24 mouse cellular contexts compared by ENCODE assay signal in the genomic region with DNA sequence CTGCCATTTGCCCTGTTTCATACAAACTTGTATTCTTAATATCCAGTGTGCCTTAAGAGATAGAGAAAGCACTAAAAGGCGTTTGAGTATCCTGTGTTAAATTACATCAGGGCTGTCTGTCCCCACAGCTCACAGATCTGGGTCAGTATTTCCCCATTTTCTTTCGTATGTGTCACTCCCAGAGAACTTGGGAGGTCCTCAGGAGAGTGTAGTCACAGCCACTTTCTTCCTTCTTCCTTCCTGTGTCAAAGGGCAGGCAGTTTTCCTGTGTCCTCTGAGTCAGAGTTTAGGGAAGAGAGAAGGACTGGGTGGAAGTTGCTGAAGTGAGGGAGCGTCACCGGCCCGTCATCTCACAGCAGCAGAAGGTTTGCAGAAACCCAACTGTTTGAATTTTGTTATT.
A peak's percentile ranks its signal among the peaks of the same experiment; 100 is the strongest.
DNase-seq lines count a peak whose midpoint lies in the region; ATAC-seq and TF ChIP-seq lines count a peak whose summit lies in the region.
"Had no signal": no experiment of that assay in that cellular context is flagged by ENCODE, and none has a peak within 500 bp of the region (broad histone marks: within the 10 kb centered on the region; RNA-seq: fewer than 3 reads in every experiment).

No protein-coding gene starts in this region.

- TF ChIP-seq EP300 in stomach, postnatal 0 days (optimal IDR thresholded peaks at IDR 0.05): no peak

- peak; percentile 97 for ATAC-seq in granulocyte monocyte progenitor cell, adult 5-6 weeks (replicated peaks; ENCODE audit: poor library complexity, severe bottlenecking)
- peak; percentile 87 for ATAC-seq in stomach, postnatal 0 days (ENCODE audit: low FRiP score, low TSS enrichment)
- ATAC-seq: activated CD4-positive, CD25-positive, alpha-beta regulatory T cell, adult 4 months; forebrain, embryonic 14.5 days; forebrain, postnatal 0 days; hindbrain, postnatal 0 days had no signal

- 55% methylated on average over 5 of the region's 5 CpGs for WGBS in stomach, postnatal 0 days

- H3K4me3 ChIP-seq in stomach, postnatal 0 days (ENCODE audit: low read depth, low read length): no peak overlapping the region
- H3K4me3 ChIP-seq: embryonic facial prominence, embryonic 12.5 days; embryonic facial prominence, embryonic 15.5 days; heart, adult 2 months; heart, embryonic 10.5 days; heart, embryonic 13.5 days had no signal

- no peaks in the 10 kb centered on the region for H3K36me3 ChIP-seq in stomach, postnatal 0 days (ENCODE audit: control insufficient read depth, insufficient read depth, low read length)
- H3K36me3 ChIP-seq: embryonic facial prominence, embryonic 12.5 days; embryonic facial prominence, embryonic 15.5 days; heart, embryonic 10.5 days; heart, embryonic 13.5 days had no signal

- H3K4me1 ChIP-seq in stomach, postnatal 0 days (replicated peaks; ENCODE audit: control insufficient read depth, insufficient read depth): no peaks in the 10 kb centered on the region
- H3K4me1 ChIP-seq: embryonic facial prominence, embryonic 12.5 days; embryonic facial prominence, embryonic 15.5 days; heart, embryonic 10.5 days; heart, embryonic 13.5 days had no signal

- no peak for TF ChIP-seq CTCF in stomach, postnatal 0 days (IDR thresholded peaks at IDR 0.05; ENCODE audit: low read depth)

- H3K27ac ChIP-seq in stomach, postnatal 0 days (replicated peaks): no peak overlapping the region
- H3K27ac ChIP-seq: embryonic facial prominence, embryonic 12.5 days; embryonic facial prominence, embryonic 15.5 days; heart, adult 2 months; heart, embryonic 10.5 days; heart, embryonic 13.5 days; hindbrain, embryonic 14.5 days; hindbrain, postnatal 0 days had no signal

- H3K9ac ChIP-seq in stomach, postnatal 0 days (ENCODE audit: low read length): no peak overlapping the region
- H3K9ac ChIP-seq: embryonic facial prominence, embryonic 12.5 days; embryonic facial prominence, embryonic 15.5 days; forebrain, postnatal 0 days; heart, embryonic 13.5 days; hindbrain, embryonic 14.5 days had no signal

- no peaks in the 10 kb centered on the region for H3K9me3 ChIP-seq in stomach, postnatal 0 days (ENCODE audit: control insufficient read depth, low read length)
- H3K9me3 ChIP-seq: embryonic facial prominence, embryonic 12.5 days; embryonic facial prominence, embryonic 15.5 days; heart, embryonic 10.5 days; heart, embryonic 13.5 days had no signal

- peak; percentile 2 for DNase-seq in lung, postnatal 36 days
- DNase-seq in lung, postnatal 25 days (ENCODE audit: low spot score): no peak
- DNase-seq in stomach, postnatal 0 days (ENCODE audit: low spot score): no peak
- DNase-seq in frontal cortex, postnatal 14 days (ENCODE audit: low spot score in 2 of 2): no peak
- DNase-seq in thymus, adult 18-20 months: no peak
- DNase-seq: adrenal gland, adult 8-10 months; adrenal gland, postnatal 25 days; cerebellum, adult 11-12 months; cerebellum, adult 9-10 months; cerebellum, postnatal 14 days; forebrain, postnatal 0 days; gastrocnemius, postnatal 25 days; heart, adult 2 months; heart, postnatal 14 days; heart, postnatal 4 days had no signal

- H3K4me2 ChIP-seq in stomach, postnatal 0 days (replicated peaks; ENCODE audit: low read depth): no peak overlapping the region
- H3K4me2 ChIP-seq: embryonic facial prominence, embryonic 12.5 days; embryonic facial prominence, embryonic 15.5 days; heart, embryonic 13.5 days; hindbrain, embryonic 14.5 days had no signal

- H3K27me3 ChIP-seq in stomach, postnatal 0 days (ENCODE audit: control insufficient read depth, insufficient read depth, low read length): no peaks in the 10 kb centered on the region
- H3K27me3 ChIP-seq: embryonic facial prominence, embryonic 12.5 days; embryonic facial prominence, embryonic 15.5 days; heart, embryonic 13.5 days had no signal
